Mouse (Mus musculus): ENCODE measurements around the gene Bpifb9a. TPM values are rescaled to one million over a fixed set of nuclear protein-coding genes. Genes with fewer than 3 reads are reported as not detected.
"Not testable (repeated sequence)": the region's sequence is repeated elsewhere in the genome, so short reads cannot be mapped to it uniquely, and the experiment has no call there.

Gene Bpifb9a
- polyA plus RNA-seq, 1 experiment from 2014 or later = not detected

DNA sequence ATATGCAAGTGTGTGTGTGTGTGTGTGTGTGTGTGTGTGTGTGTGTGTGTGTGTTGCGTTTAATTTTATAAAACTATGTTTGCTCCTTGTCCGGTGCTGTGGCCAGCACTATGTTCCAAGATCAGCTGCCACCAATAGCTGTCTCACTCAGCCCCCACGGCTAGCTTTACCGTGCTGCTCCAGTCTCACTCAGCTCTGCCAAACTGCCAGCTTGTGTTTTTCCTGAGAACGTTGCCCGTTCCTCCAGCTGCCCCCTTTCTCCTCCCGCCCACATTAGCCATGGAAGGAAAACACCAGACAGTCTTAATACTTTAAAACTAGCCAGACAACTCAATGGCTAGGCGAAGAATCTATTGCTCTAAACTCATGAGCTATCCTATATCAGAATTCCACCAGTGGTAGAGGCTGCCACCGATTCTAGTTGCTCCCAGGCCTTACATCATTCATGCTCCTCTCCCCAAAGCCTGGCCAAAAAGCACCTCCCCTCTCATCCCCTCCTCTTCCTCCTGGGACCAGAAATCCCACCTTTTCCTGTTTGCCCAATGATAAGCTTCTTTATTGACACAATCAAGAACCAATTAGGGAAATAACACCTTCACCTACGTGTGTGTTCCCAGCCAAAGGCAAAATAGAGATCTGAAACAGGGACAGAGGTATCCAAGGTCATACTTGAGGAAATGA lies 14.2 kb upstream of the Bpifb9a start:
- ATAC-seq = no peak
- no peak overlapping the region for H3K4me2 ChIP-seq (replicated peaks)
- no peaks in the 10 kb centered on the region for H3K4me1 ChIP-seq (replicated peaks)
- H3K9me3 ChIP-seq = no peaks in the 10 kb centered on the region
- H3K36me3 ChIP-seq = no peaks in the 10 kb centered on the region
- no peak overlapping the region for H3K27ac ChIP-seq
- H3K4me3 ChIP-seq (replicated peaks) = no peak overlapping the region
- H3K27me3 ChIP-seq = no peaks in the 10 kb centered on the region
- no peak overlapping the region for H3K9ac ChIP-seq (replicated peaks)
- 92% methylated on average over 10 of the region's 10 CpGs for WGBS

DNA sequence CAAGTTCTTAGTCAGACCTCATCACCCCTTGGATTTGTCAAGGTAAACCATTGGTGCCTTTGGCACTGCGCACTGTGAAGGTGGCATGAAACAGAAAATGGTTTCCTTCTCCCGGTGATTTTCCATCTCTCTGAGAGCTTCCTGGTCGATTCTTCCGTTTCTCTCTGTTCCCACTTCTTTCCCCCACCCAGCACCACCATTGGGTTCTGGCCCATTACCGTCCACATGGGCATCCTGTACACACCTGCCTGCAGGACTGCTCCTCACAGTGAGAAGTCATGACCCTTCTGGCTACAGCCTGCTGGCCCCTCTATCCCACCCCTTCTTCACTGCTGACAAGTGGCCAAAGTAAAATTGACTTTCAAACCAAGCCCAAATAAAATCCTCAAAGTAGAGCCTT lies 12.3 kb upstream of the Bpifb9a start:
- Histone ChIP-seq H3K9me3 (no peaks in the 10 kb centered on the region), H3K36me3 (no peaks in the 10 kb centered on the region), H3K4me3 (replicated peaks) (no peak overlapping the region), H3K4me2 (replicated peaks) (no peak overlapping the region), H3K27ac (no peak overlapping the region), H3K9ac (replicated peaks) (no peak overlapping the region), H3K4me1 (replicated peaks) (no peaks in the 10 kb centered on the region), H3K27me3 (no peaks in the 10 kb centered on the region)
- no peak for ATAC-seq
- 90% methylated on average over 5 of the region's 5 CpGs for WGBS

DNA sequence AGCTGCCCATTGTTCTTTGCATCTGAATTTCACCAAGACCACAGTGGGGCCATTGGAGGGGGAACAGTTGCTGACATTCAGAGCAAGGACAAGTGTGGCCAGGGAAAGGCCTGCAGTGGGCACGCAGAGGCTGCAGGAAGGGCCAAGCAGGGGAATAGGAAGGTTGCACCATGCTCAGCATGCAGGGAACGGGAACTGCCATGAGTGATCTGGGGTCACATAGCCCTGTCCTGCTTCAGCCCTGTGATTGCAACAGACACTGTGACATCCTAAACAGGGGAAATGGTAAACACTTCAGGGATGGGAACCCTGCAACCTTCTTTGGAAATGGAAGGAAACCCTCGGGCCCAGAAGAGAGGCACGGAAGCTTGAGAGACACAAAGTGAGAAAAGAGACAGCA lies 2.4 kb upstream of the Bpifb9a start:
- not testable (repeated sequence) for H3K9ac ChIP-seq (replicated peaks); H3K4me1 ChIP-seq (replicated peaks); H3K4me2 ChIP-seq (replicated peaks); ATAC-seq; H3K36me3 ChIP-seq; H3K4me3 ChIP-seq (replicated peaks); H3K27ac ChIP-seq; H3K9me3 ChIP-seq; H3K27me3 ChIP-seq
- WGBS = 91% methylated on average over 2 of the region's 4 CpGs

DNA sequence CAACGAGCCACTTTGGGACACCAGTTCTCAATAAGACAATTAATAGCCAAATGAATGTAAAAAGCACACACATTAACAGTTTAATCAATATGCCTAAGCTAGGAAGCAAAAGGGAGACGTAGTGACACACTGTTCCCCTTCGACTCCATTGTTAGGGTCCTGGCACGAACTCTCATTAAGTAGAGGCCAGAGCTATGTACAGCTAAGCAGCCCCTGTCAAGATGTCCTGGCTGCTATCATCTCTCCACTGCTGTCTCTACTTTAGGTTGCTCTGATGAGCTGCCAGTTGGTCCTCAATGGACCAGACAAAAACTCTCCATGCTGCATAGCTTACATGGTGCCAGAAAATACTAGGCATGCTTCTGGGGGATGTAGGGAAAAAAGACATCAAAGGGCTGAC lies 1.9 kb upstream of the Bpifb9a start:
- Histone ChIP-seq H3K9ac (replicated peaks) (no peak overlapping the region), H3K4me3 (replicated peaks) (no peak overlapping the region), H3K27ac (no peak overlapping the region), H3K36me3 (no peaks in the 10 kb centered on the region), H3K4me1 (replicated peaks) (no peaks in the 10 kb centered on the region), H3K27me3 (no peaks in the 10 kb centered on the region), H3K9me3 (no peaks in the 10 kb centered on the region), H3K4me2 (replicated peaks) (no peak overlapping the region)
- no peak for ATAC-seq
- WGBS = 81% methylated on average over 4 of the region's 4 CpGs

DNA sequence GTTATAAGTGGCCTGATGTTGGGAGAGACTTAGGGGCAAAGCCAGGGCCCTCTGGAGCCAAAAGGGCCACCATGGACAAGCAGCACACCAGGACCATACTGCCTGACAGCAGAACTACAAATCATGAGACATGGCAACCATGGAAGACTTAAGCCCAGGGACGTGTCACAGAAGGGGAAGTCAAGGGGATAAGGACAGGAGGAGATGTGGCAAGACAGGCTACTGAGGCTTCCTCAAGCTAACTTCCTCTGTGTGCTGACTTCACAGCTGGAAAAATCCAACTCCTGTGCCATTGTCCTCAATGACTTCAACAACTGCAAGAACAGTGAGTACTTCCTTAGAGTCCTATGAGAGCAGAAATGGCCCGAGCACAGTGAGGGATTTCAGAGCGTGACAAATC lies 6.7 kb downstream of the Bpifb9a start:
- H3K9me3 ChIP-seq; H3K4me2 ChIP-seq (replicated peaks); ATAC-seq; H3K27me3 ChIP-seq; H3K4me1 ChIP-seq (replicated peaks); H3K27ac ChIP-seq; H3K36me3 ChIP-seq; H3K9ac ChIP-seq (replicated peaks); H3K4me3 ChIP-seq (replicated peaks): not testable (repeated sequence)
- WGBS = 67% methylated on average over 3 of the region's 3 CpGs

DNA sequence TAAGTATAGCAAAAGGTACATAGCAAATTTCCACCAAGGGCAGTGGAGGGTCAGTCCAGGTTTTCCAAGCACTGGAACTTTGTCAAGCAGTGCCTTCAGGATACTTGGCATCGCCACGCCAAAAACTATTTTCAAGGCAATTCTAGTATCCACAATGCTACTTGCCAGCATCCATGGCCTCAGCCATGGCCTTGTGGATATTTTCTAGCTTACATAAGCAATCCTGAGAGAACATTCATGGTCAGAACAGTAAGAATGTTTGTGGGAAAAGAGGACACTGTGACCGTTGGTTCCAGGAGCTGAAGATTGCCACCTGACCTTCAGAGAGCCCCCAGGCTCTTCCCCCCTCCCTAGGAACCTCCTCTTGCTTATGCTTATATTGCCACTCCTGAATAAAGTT lies 34.2 kb downstream of the Bpifb9a start:
- H3K27me3 ChIP-seq; H3K27ac ChIP-seq; H3K9ac ChIP-seq (replicated peaks); H3K36me3 ChIP-seq; H3K4me2 ChIP-seq (replicated peaks); H3K4me3 ChIP-seq (replicated peaks); H3K4me1 ChIP-seq (replicated peaks); ATAC-seq; H3K9me3 ChIP-seq: not testable (repeated sequence)
- WGBS = 93% methylated on average over 3 of the region's 3 CpGs

DNA sequence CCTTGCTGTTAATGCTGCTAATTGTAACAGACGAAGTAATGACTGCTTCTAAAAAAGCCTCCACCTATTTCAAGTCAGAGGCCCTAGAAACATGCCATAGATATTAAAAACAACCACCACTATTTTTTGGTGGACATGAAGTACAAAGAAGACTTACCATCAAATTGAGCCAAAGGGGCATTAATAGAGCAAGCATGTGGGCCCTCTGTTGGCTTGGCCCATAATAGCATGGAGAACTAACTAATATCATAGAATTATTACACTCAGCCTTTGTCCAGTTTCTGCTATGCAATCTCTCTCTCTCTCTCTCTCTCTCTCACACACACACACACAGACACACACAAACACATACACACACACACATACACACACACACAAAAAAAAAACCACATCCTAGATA lies 35.2 kb downstream of the Bpifb9a start:
- 87% methylated on average over 1 of the region's 1 CpGs for WGBS
- no peak overlapping the region for H3K4me2 ChIP-seq (replicated peaks)
- H3K36me3 ChIP-seq = no peaks in the 10 kb centered on the region
- H3K9ac ChIP-seq (replicated peaks) = no peak overlapping the region
- H3K4me1 ChIP-seq (replicated peaks) = no peaks in the 10 kb centered on the region
- H3K4me3 ChIP-seq (replicated peaks) = no peak overlapping the region
- no peak for ATAC-seq
- H3K27me3 ChIP-seq = no peaks in the 10 kb centered on the region
- H3K9me3 ChIP-seq = no peaks in the 10 kb centered on the region
- H3K27ac ChIP-seq = no peak overlapping the region

DNA sequence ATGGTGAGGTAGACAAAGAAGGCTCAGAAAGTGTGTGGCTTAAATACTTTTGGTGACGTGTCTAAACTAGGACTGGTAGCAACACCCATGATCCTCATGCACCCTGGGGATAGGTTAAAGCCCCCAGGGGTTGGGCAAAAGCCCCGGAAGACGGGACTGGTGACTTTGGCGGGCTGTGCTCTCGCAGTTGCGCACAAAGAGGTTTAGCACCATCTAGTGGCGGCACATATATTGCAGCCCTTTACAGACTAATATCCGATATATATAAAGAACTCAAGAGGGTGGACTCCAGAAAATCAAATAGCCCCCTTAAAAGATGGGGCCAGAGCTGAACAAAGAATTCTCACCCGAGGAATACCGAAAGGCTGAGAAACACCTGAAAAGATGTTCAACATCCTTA lies 37.1 kb downstream of the Bpifb9a start:
- not testable (repeated sequence) for H3K9me3 ChIP-seq; ATAC-seq; H3K4me1 ChIP-seq (replicated peaks); H3K27me3 ChIP-seq; H3K27ac ChIP-seq; H3K36me3 ChIP-seq; H3K9ac ChIP-seq (replicated peaks); H3K4me3 ChIP-seq (replicated peaks)
- 1% methylated on average over 10 of the region's 10 CpGs for whole genome bisulfite sequencing
- 0 out of 2 replicates have a peak overlapping the region, but pooled peaks have one; percentile 17 for H3K4me2 ChIP-seq (replicated peaks)

DNA sequence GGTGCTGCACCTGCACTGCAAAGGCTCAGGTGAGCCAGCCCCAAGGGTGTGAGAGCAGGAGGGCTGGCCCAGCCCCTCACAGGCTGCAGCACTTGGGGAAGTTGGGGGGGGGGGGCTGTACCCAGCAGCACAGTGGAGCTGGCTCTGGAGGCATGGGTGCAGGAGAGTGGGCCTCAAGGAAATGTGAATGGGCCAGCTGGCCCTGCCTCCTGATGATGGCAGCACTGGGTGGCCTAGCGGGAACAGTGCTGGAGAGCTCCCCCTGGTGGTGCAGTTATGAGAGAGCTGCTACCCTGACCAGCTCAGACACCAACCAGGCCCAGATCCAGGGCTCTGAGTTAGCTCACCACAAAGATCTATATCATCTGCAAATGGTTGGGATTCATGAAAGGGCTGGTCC lies 42.8 kb downstream of the Bpifb9a start:
- H3K4me1 ChIP-seq (replicated peaks) = no peaks in the 10 kb centered on the region
- H3K9me3 ChIP-seq = no peaks in the 10 kb centered on the region
- no peaks in the 10 kb centered on the region for H3K27me3 ChIP-seq
- H3K9ac ChIP-seq (replicated peaks) = no peak overlapping the region
- H3K4me3 ChIP-seq (replicated peaks) = no peak overlapping the region
- 0 out of 2 replicates have a peak, but pooled peaks have one; percentile 9 for ATAC-seq
- no peaks in the 10 kb centered on the region for H3K36me3 ChIP-seq
- no peak overlapping the region for H3K27ac ChIP-seq
- H3K4me2 ChIP-seq (replicated peaks) = no peak overlapping the region
- 5% methylated on average over 1 of the region's 1 CpGs for WGBS

DNA sequence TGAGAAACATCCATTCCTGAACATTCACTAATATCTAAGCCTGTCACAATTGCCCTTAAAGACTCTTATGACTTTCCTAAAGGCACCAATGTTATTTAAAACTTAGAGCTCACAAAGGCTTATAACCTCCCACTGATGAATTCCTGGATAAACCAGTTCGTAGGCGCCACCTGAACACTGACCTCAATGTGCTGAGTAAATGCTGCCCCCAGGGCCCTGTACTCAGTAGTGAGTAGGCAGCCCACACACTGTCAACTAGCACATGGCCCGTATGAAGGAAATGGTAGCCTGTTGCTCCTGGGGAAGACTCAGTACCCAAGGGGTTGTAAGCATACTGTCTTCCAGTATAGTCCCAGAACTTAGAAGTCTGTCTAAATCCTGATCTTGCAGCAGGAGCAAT lies 44.1 kb downstream of the Bpifb9a start:
- Histone ChIP-seq H3K4me1 (replicated peaks) (no peaks in the 10 kb centered on the region), H3K4me2 (replicated peaks) (no peak overlapping the region), H3K9me3 (no peaks in the 10 kb centered on the region), H3K4me3 (replicated peaks) (no peak overlapping the region), H3K27ac (no peak overlapping the region), H3K27me3 (no peaks in the 10 kb centered on the region), H3K9ac (replicated peaks) (no peak overlapping the region), H3K36me3 (no peaks in the 10 kb centered on the region)
- no peak for ATAC-seq
- 92% methylated on average over 3 of the region's 3 CpGs for WGBS

DNA sequence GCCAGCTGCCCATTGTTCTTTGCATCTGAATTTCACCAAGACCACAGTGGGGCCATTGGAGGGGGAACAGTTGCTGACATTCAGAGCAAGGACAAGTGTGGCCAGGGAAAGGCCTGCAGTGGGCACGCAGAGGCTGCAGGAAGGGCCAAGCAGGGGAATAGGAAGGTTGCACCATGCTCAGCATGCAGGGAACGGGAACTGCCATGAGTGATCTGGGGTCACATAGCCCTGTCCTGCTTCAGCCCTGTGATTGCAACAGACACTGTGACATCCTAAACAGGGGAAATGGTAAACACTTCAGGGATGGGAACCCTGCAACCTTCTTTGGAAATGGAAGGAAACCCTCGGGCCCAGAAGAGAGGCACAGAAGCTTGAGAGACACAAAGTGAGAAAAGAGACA lies 47.0 kb downstream of the Bpifb9a start:
- H3K27me3 ChIP-seq; H3K4me3 ChIP-seq (replicated peaks); ATAC-seq; H3K4me2 ChIP-seq (replicated peaks); H3K9me3 ChIP-seq; H3K4me1 ChIP-seq (replicated peaks); H3K9ac ChIP-seq (replicated peaks); H3K36me3 ChIP-seq; H3K27ac ChIP-seq: not testable (repeated sequence)
- WGBS = 88% methylated on average over 1 of the region's 3 CpGs

DNA sequence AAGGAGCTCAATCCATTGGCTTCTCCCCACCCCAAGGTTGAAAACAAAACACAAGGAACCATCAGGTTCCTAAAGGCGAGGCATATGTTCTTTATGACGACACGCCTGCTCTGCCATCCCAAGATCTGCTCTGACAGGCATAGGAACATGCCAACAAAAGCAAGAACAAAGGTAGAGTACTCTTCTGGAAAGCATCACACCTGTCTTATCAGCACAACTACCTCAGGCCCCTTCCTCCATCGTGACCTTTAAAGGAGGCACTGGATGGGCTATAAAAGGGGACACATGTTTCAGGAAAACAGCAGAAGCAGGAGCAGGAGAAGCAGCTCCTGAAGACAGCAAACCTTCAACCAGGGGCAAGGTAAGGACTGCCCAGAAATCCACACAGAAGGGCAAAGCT lies 49.3 kb downstream of the Bpifb9a start, which contains the start of gene Bpifb9b:
TSS of gene Bpifb9b (plus strand) at position 301 of the 400 bp plus-strand sequence.
- H3K27ac ChIP-seq; H3K9ac ChIP-seq (replicated peaks); H3K4me2 ChIP-seq (replicated peaks); ATAC-seq; H3K4me1 ChIP-seq (replicated peaks); H3K27me3 ChIP-seq; H3K36me3 ChIP-seq; H3K4me3 ChIP-seq (replicated peaks); H3K9me3 ChIP-seq: not testable (repeated sequence)
- WGBS = 84% methylated on average over 4 of the region's 4 CpGs

DNA sequence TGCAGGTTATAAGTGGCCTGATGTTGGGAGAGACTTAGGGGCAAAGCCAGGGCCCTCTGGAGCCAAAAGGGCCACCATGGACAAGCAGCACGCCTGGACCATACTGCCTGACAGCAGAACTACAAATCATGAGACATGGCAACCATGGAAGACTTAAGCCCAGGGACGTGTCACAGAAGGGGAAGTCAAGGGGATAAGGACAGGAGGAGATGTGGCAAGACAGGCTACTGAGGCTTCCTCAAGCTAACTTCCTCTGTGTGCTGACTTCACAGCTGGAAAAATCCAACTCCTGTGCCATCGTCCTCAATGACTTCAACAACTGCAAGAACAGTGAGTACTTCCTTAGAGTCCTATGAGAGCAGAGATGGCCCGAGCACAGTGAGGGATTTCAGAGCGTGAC lies 56.1 kb downstream of the Bpifb9a start:
- not testable (repeated sequence) for H3K4me2 ChIP-seq (replicated peaks); ATAC-seq; H3K9me3 ChIP-seq; H3K36me3 ChIP-seq; H3K4me3 ChIP-seq (replicated peaks); H3K27ac ChIP-seq; H3K9ac ChIP-seq (replicated peaks); H3K4me1 ChIP-seq (replicated peaks); H3K27me3 ChIP-seq
- WGBS = 80% methylated on average over 5 of the region's 5 CpGs

Measured in midbrain, embryonic 13.5 days (tissue).